Mouse (Mus musculus) fat pad, adult 2 months (tissue): ENCODE data around the gene Gpr157.

Source experiments
- DNase-seq: peaks from one replicate; pipeline ENCODE4 v3.0.0-alpha.2; 2011; ENCODE audit warnings: low read depth, low spot score; ENCODE audit errors: extremely low read depth

Gene Gpr157

DNA sequence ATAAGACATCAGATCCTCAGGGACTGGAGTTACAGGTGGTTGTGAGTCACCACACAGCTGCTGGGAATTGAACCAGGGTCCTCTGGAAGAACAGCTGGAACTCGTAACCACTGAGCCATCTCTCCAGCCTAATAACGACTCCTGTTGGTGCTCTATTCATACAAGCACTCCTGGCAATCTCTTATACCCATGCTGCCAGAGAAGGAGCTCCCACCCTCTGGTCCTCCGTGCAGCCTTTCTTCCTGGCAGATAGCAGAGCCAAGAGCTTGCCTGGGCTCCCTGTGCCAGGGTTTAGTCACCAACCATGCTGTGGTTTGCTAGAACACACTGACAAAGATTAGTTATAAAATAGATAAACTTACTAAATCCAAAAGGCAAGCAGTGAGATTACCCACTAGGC, 22.5 kb downstream of the Gpr157 start:
- no peak for DNase-seq

DNA sequence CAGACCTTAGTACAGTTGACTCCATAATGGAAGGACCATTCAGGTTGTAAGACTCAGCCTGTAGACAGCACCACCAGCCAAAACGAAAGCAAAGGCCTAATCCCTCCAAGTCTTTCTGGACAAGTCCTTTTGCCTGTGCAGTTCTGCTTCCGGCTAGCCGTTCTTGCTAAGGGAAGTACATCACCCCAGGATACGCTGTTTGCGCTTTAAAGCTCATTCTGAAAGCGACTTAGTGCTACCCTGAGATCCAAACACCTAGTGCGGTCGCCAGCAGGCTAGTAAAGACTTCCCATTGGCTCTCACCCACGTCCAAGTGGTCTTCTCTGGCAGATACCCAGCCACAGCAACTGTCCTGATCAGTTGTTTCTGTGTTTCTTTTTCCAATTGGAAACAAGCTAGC, 23.2 kb downstream of the Gpr157 start:
- no peak for DNase-seq

DNA sequence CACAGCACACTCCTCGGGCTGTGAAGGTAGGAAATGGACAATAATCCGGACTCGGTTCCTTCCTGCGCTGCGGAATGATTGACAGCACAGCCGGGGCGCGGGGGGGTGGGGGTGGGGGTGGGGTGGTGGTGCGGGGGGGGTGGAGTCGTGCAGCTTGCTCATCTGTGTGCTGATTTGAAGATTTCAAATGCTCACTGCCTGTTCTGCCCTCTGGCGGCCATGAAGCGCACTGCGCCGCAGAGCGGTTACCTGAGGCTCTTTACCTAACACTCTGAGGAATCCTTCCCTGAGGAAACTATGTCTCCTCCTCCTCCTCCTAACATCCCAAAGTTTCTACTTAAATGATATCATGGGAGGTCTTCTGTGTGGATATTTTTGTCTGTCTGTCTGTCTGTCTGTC, 25.7 kb downstream of the Gpr157 start:
- no peak for DNase-seq

DNA sequence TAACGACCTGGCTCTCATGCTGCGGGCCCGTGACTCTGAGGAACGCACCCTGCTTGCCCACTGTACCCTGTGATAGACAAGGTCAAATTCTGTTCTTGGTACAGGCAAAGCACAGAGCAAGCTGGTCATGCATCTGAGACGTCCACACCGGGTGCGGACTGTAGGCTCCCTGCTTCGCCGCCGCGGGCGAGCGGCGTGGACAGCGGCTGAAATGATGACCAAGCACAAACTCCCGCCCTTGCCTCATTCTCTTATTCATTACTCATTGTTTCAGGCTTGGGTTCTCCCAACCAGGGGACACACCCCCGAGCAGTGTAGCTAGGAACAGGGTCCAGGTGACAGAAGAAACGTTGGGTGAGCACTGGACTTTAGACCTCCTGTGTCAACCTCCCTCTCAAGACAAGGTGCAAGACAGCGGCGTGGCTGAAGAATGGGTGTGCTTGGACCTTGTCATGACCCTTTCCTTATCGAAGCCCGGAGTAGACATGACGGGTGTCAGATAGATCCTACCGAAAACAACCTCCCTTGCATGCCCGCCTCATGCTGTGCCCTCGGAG, 27.4 kb downstream of the Gpr157 start:
- DNase-seq, result no peak

DNA sequence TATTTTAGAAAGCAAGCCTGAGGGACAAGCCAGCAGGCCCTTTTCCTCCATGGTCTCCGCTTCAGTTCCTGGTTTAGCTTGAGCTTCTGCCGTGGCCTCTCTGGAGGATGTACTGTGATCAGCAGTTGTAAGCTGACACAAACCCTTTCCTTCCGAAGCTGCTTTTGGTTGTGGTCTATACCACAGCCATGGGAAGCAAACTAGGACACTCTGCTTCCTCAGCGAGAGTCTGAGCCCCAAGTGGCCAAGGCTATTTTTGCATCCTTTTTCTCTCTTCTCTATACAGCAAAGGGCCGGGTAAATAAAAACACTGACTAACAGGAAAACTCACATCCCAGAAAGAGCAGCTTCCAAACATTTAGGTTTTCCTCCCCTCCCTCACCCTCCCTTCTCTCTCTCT, 30.1 kb downstream of the Gpr157 start:
- no peak for DNase-seq

DNA sequence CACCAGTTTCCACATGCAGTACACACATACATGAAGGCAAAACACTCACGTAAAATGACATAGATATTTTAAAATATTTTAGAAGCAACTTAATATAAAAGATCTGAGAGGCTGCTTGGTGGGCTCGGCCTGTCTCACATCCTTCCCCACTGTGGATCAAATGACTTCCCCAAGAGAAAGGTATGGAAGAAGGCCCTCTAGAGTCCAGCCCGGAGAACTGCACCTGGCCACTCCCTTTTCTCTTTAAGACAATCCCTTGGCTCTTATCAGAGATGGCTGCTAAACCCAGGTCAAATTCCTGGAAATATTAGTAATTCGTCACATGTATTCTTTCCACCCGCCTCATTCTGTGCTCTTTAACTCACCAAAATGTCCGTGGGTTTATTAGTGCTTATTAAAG, 31.0 kb downstream of the Gpr157 start:
- no peak for DNase-seq

DNA sequence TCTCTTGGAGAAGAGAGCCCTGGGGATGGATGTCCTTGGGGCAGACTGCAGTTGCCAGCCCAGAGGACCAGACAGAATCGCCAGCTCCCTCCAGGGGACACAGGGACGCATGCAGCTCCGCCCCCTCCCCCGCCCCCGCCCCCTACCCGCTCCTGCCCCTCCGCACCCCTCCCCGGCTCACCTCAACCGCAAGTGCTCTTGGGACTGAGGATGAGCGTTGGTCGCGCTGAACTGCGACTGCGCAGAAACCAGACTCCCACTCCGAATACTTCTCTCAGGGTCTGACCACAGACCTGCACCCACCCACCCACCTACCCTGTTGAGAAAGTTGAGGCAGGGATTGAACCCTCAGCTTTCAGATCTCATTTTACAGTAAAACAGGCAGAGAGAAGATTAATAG, 31.9 kb downstream of the Gpr157 start, which contains the start of gene Slc2a5:
Gene Slc2a5, plus strand, starts transcription at position 229 of the 400 bp plus-strand sequence.
- no peak for DNase-seq

DNA sequence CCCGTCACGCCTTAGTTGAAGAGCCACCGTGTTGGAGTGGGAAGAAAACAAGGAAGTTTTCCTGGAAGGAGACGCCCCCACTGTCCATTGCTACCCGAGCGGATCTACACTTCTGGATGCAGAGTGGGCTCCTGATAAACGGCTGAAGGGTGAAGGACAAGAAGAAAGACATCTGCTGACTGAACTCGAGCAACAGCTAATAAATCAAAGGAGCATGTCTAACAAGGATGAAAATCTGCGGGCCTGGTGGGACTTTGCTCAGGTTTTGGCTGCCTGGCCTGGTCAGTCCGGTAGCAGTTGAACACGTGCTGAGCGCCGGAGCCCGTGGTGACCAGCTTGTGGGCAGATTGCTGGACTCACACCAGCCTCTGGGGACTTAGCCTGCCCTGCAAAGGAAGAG, 32.5 kb downstream of the Gpr157 start:
- DNase-seq, result no peak

DNA sequence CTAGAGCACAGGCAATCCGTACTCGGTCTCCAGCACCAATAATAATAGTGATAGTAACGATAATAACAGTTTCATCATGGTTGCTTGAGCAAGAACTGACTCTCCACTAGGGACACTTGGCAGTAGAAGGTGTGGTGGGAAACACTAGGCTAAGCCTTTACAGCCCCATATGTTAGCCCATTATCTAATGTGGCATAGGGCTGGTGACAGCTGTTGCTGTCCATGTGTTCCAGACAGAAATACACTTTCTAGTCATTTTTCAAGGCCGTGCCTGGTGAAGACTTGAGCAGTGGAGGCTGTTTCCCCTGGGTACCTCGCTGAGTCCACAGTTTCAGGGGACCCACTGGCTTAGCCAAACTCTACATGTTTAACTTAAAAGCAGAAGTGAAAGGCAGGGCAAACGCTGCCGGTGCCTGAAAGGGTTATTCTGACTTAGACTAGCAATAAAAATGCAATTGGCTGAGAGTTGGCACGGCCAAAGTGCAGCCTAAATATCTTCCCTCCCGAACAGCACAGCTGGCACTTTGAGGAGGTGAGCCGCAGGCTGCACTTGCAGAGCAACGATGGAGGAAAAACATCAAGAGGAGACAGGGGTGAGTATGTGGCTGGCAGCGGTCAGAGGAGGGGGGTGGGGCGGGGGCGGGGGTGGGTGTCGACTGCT, 33.1 kb downstream of the Gpr157 start:
- no peak for DNase-seq

DNA sequence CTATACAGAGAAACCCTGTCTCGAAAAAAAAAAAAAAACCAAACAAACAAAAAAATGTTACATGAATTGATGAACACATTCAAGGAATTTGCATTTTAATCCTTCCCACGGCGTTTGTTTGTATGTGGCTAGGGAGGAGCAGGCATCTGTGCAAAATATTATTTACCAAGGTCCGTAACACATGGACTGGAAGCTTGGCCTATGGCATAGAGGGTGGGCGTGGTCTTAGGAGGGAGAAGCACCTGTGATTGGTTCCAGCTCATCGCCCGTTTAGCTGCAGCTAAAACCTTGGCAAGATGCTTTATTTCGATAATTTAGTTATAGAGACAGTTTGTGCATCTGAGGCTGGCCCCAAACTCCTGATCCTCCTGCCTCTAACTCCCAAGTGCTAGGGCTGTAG, 34.3 kb downstream of the Gpr157 start:
- no peak for DNase-seq

DNA sequence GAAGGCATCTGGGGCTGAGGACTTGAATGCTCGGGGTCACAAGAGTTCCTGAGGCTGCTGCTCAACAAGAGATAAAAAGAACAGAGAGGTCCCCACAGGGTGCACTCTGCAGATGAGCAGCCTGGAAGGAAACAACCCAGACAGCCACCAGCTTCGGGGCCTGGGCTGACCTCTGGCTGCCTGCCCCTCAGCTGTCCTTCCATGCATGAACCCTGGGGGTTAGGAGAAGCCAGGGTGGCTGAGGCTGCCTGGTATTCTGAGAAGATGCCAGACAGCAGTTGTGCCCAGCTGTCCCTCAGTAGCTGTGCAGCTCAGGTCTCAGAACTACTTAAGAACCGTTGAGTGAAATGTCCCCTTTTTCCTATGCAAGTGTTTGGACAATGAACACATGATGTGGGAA, 35.3 kb downstream of the Gpr157 start:
- no peak for DNase-seq

DNA sequence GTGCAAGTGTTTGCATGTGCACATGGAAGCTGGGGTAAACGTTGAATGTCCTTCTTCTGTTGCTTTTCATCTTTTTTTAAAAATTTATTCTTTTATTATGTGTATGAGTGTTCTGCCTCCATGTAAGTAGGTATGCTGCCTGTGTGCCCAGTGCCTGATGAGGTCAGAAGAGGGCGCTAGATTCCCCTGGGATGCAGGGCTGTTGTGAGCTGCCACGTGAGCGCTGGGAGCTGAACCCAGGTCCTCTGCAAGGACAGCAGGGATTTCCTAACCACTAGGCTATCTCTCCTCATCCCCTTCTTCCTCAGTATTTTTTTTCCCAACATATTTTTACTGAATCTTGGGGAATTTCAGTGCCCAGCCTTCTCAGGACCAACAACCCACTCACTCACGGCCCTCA, 39.2 kb downstream of the Gpr157 start:
- no peak for DNase-seq

DNA sequence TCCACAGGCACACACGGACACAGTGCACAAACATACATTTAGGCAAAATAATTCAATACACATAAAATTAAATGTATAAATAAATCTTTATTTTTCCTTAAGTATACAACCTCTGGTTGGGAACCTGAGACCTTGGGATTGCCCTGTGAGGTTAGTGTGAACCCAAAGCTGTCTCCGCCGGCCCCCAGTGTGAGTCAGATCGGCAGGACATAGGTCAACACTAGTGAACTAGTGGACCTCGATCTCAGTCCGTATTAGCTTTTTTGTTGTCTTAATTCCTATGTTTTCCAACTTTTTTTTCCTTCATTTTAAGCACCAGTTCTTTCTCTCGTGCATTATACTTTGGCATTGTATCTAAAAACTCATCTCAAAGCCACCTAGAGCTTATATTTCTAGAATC, 40.7 kb downstream of the Gpr157 start:
- DNase-seq, result no peak

DNA sequence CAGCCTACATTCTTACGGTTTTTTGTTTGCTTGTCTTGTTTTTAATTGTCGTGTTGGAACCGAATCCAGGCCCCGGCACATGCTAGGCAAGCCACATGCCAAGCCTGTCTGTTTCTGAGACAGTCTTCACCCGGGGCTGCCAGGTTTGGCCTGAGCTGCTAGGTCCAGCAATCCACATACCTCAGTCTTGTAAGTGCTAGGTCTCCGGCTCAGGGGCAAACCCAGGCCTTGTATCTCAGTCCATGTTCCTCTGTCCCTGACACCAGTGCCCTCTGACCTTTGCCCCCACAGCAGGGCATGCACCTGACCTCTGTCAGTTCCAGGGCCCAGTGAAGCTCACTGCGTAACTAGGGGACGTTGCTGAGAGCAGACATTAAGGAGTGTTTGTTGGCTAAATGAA, 41.4 kb downstream of the Gpr157 start:
- DNase-seq, result no peak

DNA sequence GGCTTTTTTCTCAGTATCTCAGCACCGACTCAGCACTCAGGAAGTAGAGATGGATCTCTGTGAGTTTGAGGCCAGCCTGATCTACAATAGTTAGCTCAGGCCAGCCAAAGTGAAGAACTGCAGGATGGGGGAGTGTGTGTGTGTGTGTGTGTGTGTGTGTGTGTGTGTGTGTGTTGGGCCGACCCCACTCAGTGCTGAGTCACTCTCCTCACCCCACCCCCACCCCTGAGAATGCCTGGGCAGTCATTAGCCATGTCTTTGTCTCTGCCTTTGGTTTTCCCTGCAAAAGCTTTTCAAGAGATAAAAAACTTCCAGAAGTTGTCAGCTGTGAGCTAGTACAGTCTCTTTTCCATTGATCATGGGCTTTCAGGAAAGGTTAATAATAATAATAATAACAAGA, 43.5 kb downstream of the Gpr157 start:
- DNase-seq, result no peak

DNA sequence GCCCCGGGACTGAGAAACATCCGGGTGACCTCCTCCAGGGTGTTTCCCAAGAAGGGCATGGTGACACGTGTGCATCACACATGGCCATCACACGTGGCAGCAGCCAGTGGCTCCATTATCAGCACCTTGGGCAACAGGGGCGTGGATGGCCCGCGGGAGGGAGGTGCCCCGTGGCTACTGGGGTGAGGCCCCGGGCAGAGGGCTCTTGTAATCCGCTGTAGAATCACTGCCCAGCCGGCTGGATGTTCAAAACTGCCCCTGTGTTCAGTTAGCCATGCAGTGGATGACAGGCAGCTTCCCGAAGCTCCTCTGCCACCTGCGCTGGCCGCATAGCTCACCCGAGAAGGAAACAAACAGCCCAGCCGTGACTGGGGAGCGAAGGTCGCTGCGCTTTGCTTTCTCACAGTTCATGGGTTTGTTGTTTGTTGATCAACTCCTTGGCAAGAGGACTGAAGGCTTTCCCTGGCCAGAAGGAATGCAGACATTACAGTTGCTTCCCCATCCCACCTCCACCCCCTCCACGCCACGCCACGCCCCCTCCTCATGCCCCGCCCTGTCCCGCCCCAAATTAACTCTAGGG, 45.6 kb downstream of the Gpr157 start:
- DNase-seq, result no peak

DNA sequence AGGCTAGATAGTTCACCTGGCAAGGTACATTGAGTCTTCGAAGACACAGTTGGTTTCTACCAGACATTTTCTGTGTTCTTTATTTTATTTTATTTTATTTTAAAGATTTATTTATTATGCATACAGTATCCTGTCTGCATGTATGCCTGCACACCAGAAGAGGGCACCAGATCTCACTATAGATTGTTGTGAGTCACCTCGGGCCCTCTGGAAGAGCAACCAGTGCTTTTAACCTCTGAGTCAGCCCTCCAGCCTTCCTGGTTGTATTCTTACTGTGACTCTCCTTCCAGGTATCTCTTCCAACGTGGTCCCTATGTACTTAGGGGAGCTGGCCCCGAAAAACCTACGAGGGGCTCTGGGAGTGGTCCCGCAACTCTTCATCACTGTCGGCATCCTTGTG, 48.1 kb downstream of the Gpr157 start:
- DNase-seq, result no peak

DNA sequence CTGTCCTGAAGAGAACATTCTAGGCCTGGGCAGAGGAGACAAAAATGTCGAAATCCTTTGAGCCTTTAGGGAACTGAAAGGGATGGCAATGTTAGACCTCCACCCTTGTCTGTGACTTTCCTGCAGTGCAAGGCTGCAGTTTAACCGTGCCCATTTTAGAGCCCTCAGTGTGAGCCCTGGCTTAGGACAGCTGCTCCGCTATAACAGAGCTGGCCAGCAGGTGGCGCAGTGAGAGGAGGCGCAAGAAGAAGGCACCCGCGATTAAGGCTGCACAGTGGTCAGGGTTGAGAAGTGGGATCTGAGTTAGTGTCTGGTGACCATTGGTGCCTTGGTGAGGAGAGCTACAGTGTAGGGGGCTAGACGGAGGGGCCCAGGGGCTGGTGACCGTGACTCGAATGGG, 49.5 kb downstream of the Gpr157 start:
- no peak for DNase-seq

DNA sequence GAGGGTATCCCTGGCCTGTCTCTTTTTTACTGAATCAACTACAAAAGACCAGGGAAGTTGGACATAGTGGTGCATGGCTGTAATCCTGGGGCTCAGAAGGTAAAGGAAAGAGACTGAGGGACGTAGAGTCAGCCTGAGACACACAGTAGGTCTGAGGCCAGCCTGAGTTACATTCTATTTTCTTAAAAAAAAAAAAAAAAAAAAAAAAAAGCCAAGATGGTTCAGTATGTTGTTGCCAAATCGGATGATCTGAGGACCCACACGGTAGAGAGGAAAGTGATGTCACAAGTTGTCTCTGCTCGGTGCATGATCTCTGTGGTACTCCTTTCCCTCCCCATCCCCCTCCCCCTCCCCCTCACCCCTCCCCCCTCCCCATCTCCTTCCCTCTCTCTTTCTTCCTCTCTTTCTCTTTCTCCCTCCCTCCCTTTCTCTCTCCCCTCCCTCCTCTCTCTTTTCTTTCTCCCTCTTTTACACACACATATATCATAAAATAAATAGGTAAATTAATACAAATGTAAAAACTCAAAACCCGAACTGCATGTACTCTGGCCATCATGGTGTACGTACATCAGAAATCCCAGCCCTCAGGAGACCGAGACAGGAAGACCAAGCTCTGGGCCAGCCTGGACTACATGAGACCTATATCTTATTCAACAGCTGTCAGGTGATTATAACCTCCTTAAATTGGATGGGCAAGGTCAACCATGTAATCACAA, 50.4 kb downstream of the Gpr157 start:
- DNase-seq, result no peak

DNA sequence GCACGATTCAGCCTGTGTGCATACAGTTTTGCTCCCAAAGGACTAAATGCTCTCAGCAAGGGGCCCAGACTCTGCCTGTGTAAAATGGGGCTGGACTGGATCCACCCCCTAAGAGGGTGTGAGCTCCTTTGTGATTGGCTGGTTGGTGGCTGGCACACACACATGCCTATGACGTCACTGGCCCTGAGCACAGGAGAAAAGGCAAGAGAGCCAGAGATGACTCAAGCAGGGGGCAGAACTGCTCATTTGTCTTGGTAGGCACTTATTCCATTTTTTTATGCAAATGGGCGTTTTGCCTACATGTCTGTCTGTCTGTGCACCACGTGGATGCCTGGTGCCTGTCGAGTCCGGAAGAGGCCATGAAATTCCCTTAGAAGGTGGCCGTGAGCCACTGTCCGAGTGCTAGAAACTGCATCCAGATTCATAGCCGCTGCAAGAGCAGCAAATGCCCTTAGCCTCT, 50.9 kb downstream of the Gpr157 start:
- DNase-seq, result no peak

DNA sequence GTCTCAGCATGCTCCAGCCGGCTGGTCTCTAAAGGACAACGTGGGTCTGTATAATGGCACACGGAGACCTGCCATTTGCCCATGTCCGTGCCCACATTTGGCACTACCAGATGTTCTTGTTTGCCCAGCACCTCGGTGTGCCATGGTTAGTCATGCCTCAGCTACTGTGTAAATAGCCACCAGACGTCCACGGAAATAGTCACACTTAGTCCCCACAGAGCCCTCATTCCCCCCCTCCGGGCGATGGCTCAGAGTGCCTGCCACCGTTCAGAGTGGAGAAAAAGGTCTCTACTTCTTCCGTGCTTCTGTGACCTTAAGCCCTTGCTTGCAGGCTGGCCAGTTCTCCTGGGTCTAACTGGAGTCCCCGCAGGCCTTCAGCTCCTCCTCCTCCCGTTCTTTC, 51.9 kb downstream of the Gpr157 start:
- no peak for DNase-seq

DNA sequence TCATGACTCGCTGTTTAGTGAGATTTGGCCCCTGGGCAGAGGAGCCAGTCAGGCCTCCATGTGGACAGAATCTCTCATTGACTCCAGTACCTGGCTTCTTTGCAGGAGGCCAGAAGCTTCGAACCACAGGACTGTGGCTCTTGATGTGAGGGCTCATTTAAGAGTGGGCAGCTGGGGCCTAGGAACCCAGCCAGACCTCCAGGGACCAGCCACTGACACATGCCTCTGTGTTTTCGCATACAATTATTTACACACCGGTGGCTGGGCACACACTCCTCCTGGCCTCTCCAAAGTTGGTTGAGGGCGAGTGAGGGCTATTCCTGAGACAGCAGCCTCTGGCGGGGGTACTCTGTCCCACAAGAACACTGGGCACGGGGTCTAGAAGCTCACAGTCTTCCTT, 53.2 kb downstream of the Gpr157 start:
- no peak for DNase-seq
